8 mouse cellular contexts compared by ENCODE assay signal in genomic region chr1:86018235-86019055, GRCm38 (mm10). TPM values are rescaled to one million over a fixed set of nuclear protein-coding genes. Genes with fewer than 3 reads are reported as not detected.
DNase-seq lines count a peak whose midpoint lies in the region; ATAC-seq lines count a peak whose summit lies in the region.

No protein-coding gene starts in this region.

- H3K27me3 ChIP-seq in heart, embryonic 11.5 days (ENCODE audit: control insufficient read depth, insufficient read depth, low read length), result peaks cover 38% of the 10 kb centered on the region
- H3K27me3 ChIP-seq in liver, embryonic 15.5 days, result peaks cover 51% of the 10 kb centered on the region
- peaks cover 10% of the 10 kb centered on the region for H3K27me3 ChIP-seq in neural tube, embryonic 11.5 days (ENCODE audit: control insufficient read depth, insufficient read depth, low read length)

- peak overlapping the region; percentile 84 for H3K4me2 ChIP-seq in heart, embryonic 11.5 days
- H3K4me2 ChIP-seq in liver, embryonic 15.5 days, result peak overlapping the region; percentile 68
- peak overlapping the region; percentile 95 for H3K4me2 ChIP-seq in neural tube, embryonic 11.5 days (ENCODE audit: low read depth)

- DNase-seq in spleen, postnatal 10 days (ENCODE audit: low spot score in 2 of 2), result peak; percentile 12 to 50
- DNase-seq in spleen, adult 12 weeks (ENCODE audit: low spot score), result no peak
- DNase-seq in embryo, embryonic 10 days (ENCODE audit: low spot score), result peak; percentile 77
- DNase-seq in kidney, postnatal 10 days, result peak; percentile 58
- peak; percentile 80 for DNase-seq in neural tube, embryonic 11.5 days (ENCODE audit: low spot score)
- DNase-seq in urinary bladder, postnatal 14 days (ENCODE audit: low spot score), result peak; percentile 51

- peak overlapping the region; percentile 50; the same call in 1 of the 2 replicates for H3K9ac ChIP-seq in heart, embryonic 11.5 days (ENCODE audit: low read depth, low read length)
- peak overlapping the region; percentile 8; the same call in 1 of the 2 replicates for H3K9ac ChIP-seq in liver, embryonic 15.5 days
- peak overlapping the region; percentile 59 for H3K9ac ChIP-seq in neural tube, embryonic 11.5 days (ENCODE audit: low read length)

- no peaks in the 10 kb centered on the region for H3K9me3 ChIP-seq in heart, embryonic 11.5 days (replicated peaks; ENCODE audit: control insufficient read depth, low read length)
- no peaks in the 10 kb centered on the region for H3K9me3 ChIP-seq in liver, embryonic 15.5 days (replicated peaks)
- H3K9me3 ChIP-seq in neural tube, embryonic 11.5 days (ENCODE audit: control insufficient read depth, low read length), result no peaks in the 10 kb centered on the region

- H3K27ac ChIP-seq in heart, embryonic 11.5 days (ENCODE audit: low read depth, low read length), result no peak overlapping the region
- H3K27ac ChIP-seq in liver, embryonic 15.5 days (replicated peaks), result no peak overlapping the region
- H3K27ac ChIP-seq in neural tube, embryonic 11.5 days (ENCODE audit: low read depth, low read length), result no peak overlapping the region

- peak overlapping the region; percentile 48 for H3K4me3 ChIP-seq in heart, embryonic 11.5 days (ENCODE audit: low read depth, low read length)
- H3K4me3 ChIP-seq in liver, embryonic 15.5 days (replicated peaks), result peak overlapping the region; percentile 42
- H3K4me3 ChIP-seq in neural tube, embryonic 11.5 days (ENCODE audit: low read depth, low read length), result peak overlapping the region; percentile 50

- H3K4me1 ChIP-seq in heart, embryonic 11.5 days (ENCODE audit: control insufficient read depth, insufficient read depth, low read length), result 0 out of 2 replicates have a peak, but pooled peaks cover 4% of the 10 kb centered on the region
- H3K4me1 ChIP-seq in liver, embryonic 15.5 days (replicated peaks), result no peaks in the 10 kb centered on the region; the same call in none of the 2 replicates
- peaks cover 2% of the 10 kb centered on the region; the same call in 1 of the 2 replicates for H3K4me1 ChIP-seq in neural tube, embryonic 11.5 days (ENCODE audit: control insufficient read depth, insufficient read depth, low read length)

- WGBS in heart, embryonic 11.5 days (ENCODE audit: insufficient replicate concordance), result 4% methylated on average over 60 of the region's 60 CpGs
- WGBS in liver, embryonic 15.5 days (ENCODE audit: insufficient replicate concordance), result 4% methylated on average over 60 of the region's 60 CpGs
- WGBS in neural tube, embryonic 11.5 days, result 4% methylated on average over 56 of the region's 60 CpGs

- H3K36me3 ChIP-seq in heart, embryonic 11.5 days (ENCODE audit: control insufficient read depth, insufficient read depth, low read length), result no peaks in the 10 kb centered on the region
- H3K36me3 ChIP-seq in liver, embryonic 15.5 days (replicated peaks), result no peaks in the 10 kb centered on the region
- no peaks in the 10 kb centered on the region for H3K36me3 ChIP-seq in neural tube, embryonic 11.5 days (ENCODE audit: control insufficient read depth, insufficient read depth, low read length)

- peak; percentile 59 for ATAC-seq in heart, embryonic 11.5 days (replicated peaks; ENCODE audit: insufficient number of reproducible peaks, low FRiP score, low TSS enrichment)
- ATAC-seq in liver, embryonic 15.5 days (ENCODE audit: insufficient read depth), result peak; percentile 37; the same call in 1 of the 2 replicates
- ATAC-seq in neural tube, embryonic 11.5 days (ENCODE audit: insufficient read depth, low FRiP score, low TSS enrichment), result peak; percentile 63

RNA-seq across cellular contexts. Expression of gene Spata3, which starts 1.8 kb away (rescaled TPM):
- polyA plus RNA-seq in heart, embryonic 11.5 days (2014; fragmentation: Nextera tagmentation; extraction: Ambion mirVana), result not detected in 2 replicates
- 0.24 and 0.26 TPM in 2 replicates for polyA plus RNA-seq in liver, embryonic 15.5 days (2015; fragmentation: Nextera tagmentation; extraction: Ambion mirVana)
- not detected in 2 replicates for polyA plus RNA-seq in neural tube, embryonic 11.5 days (2014; fragmentation: Nextera tagmentation; extraction: Ambion mirVana)

RNA-seq across cellular contexts. Expression of gene 2810459M11Rik, which starts 27.2 kb away (rescaled TPM):
- 0.35 and 0.74 TPM in 2 replicates for polyA plus RNA-seq in heart, embryonic 11.5 days (2014; fragmentation: Nextera tagmentation; extraction: Ambion mirVana)
- polyA plus RNA-seq in liver, embryonic 15.5 days (2015; fragmentation: Nextera tagmentation; extraction: Ambion mirVana), result 24.0 and 28.1 TPM in 2 replicates
- 0.68 and 0.87 TPM in 2 replicates for polyA plus RNA-seq in neural tube, embryonic 11.5 days (2014; fragmentation: Nextera tagmentation; extraction: Ambion mirVana)

RNA-seq across cellular contexts. Expression of gene Psmd1, which starts 45.7 kb away (rescaled TPM):
- polyA plus RNA-seq in heart, embryonic 11.5 days (2014; fragmentation: Nextera tagmentation; extraction: Ambion mirVana), result 158 and 176 TPM in 2 replicates
- 88.6 and 90.5 TPM in 2 replicates for polyA plus RNA-seq in liver, embryonic 15.5 days (2015; fragmentation: Nextera tagmentation; extraction: Ambion mirVana)
- polyA plus RNA-seq in neural tube, embryonic 11.5 days (2014; fragmentation: Nextera tagmentation; extraction: Ambion mirVana), result 242 and 249 TPM in 2 replicates

RNA-seq across cellular contexts. Expression of gene Gpr55, which starts 57.6 kb away (rescaled TPM):
- not detected in 2 replicates for polyA plus RNA-seq in heart, embryonic 11.5 days (2014; fragmentation: Nextera tagmentation; extraction: Ambion mirVana)
- polyA plus RNA-seq in liver, embryonic 15.5 days (2015; fragmentation: Nextera tagmentation; extraction: Ambion mirVana), result 0.02 and 0.09 TPM in 2 replicates
- not detected in 2 replicates for polyA plus RNA-seq in neural tube, embryonic 11.5 days (2014; fragmentation: Nextera tagmentation; extraction: Ambion mirVana)

Comparison
In these comparisons a context has a peak if more than half of its experiments do, and no peak if none do; other contexts are left out.
1. H3K9ac ChIP-seq: peak in every context shown above with its lines; median percentile 59 in neural tube, embryonic 11.5 days; 50 in heart, embryonic 11.5 days; 8 in liver, embryonic 15.5 days.
2. RNA of gene 2810459M11Rik, which starts 27.2 kb away (polyA plus RNA-seq): 24.0 to 28.1 TPM in liver, embryonic 15.5 days; 0.35 to 0.74 TPM in heart, embryonic 11.5 days and 0.68 to 0.87 TPM in neural tube, embryonic 11.5 days; every median in the first group is over 10 times any median in the second.
3. Peak in every context shown above with its lines, with median percentiles within 50 percentile points of each other: ATAC-seq, H3K4me2 ChIP-seq and H3K4me3 ChIP-seq.